Mouse (Mus musculus) erythroblast, adult 5-6 weeks (primary cell): ENCODE results near the gene Slc8a3. TPM values are rescaled to one million over a fixed set of nuclear protein-coding genes. Genes with fewer than 3 reads are reported as not detected.

ENCODE experiments used
- ATAC-seq: replicated peaks from 2 replicates; pipeline ENCODE4 v1.8.0; 2016; ENCODE audit warnings: moderate number of reproducible peaks, mild to moderate bottlenecking, moderate TSS enrichment, inconsistent platforms; ENCODE audit not compliant: poor library complexity, low FRiP score, severe bottlenecking
- total RNA-seq, 2 experiments: library from RNA; stranded (forward) in 1 of 2; stranded (reverse) in 1 of 2; fragments of 150-400 nt in 1 of 2; fragments of 200-764, 138-1000 nt in 1 of 2; gene quantifications; 2 replicates each; pipeline versions ENCODE4 v1.2.3 to v1.2.4; 2015 to 2017; ENCODE audit warnings: low replicate concordance in 2 of 2

The Slc8a3 gene
- total RNA-seq, 2 experiments from 2014 or later = not detected

- no peak for ATAC-seq
Measured at GRCm38 (mm10) chr12:81188996-81189395, 144.0 kb downstream of the Slc8a3 start.

GRCm38 (mm10) chr12:81188423-81188822 lies 144.6 kb downstream of the Slc8a3 start:
- no peak for ATAC-seq

GRCm38 (mm10) chr12:81186668-81187067 lies 146.3 kb downstream of the Slc8a3 start:
- no peak for ATAC-seq

GRCm38 (mm10) chr12:81186081-81186480 lies 146.9 kb downstream of the Slc8a3 start:
- ATAC-seq = no peak

- ATAC-seq = no peak
Measured at GRCm38 (mm10) chr12:81184967-81185366, 148.0 kb downstream of the Slc8a3 start.

- 0 out of 2 replicates have a peak, but pooled peaks have one; percentile 60 for ATAC-seq
Measured at GRCm38 (mm10) chr12:81182073-81182472, 150.9 kb downstream of the Slc8a3 start.

GRCm38 (mm10) chr12:81175252-81175651 lies 157.7 kb downstream of the Slc8a3 start:
- no peak for ATAC-seq

- ATAC-seq = no peak
Measured at GRCm38 (mm10) chr12:81173893-81174292, 159.1 kb downstream of the Slc8a3 start.

GRCm38 (mm10) chr12:81173011-81173410 lies 160.0 kb downstream of the Slc8a3 start:
- ATAC-seq = no peak

- ATAC-seq = no peak
Measured at GRCm38 (mm10) chr12:81170076-81170475, 162.9 kb downstream of the Slc8a3 start.

GRCm38 (mm10) chr12:81168494-81168893 lies 164.5 kb downstream of the Slc8a3 start:
- no peak for ATAC-seq

- ATAC-seq = no peak
Measured at GRCm38 (mm10) chr12:81168031-81168430, 164.9 kb downstream of the Slc8a3 start.

GRCm38 (mm10) chr12:81167142-81167541 lies 165.8 kb downstream of the Slc8a3 start:
- ATAC-seq = no peak

- ATAC-seq = no peak
Measured at GRCm38 (mm10) chr12:81166615-81167014, 166.4 kb downstream of the Slc8a3 start.

GRCm38 (mm10) chr12:81166092-81166491 lies 166.9 kb downstream of the Slc8a3 start:
- no peak for ATAC-seq

- no peak for ATAC-seq
Measured at GRCm38 (mm10) chr12:81163566-81163965, 169.4 kb downstream of the Slc8a3 start.

GRCm38 (mm10) chr12:81163131-81163530 lies 169.8 kb downstream of the Slc8a3 start:
- no peak for ATAC-seq

GRCm38 (mm10) chr12:81161282-81161681 lies 171.7 kb downstream of the Slc8a3 start:
- no peak for ATAC-seq

GRCm38 (mm10) chr12:81160831-81161230 lies 172.1 kb downstream of the Slc8a3 start:
- no peak for ATAC-seq

GRCm38 (mm10) chr12:81160425-81160824 lies 172.6 kb downstream of the Slc8a3 start:
- ATAC-seq = no peak

GRCm38 (mm10) chr12:81159947-81160346 lies 173.0 kb downstream of the Slc8a3 start:
- no peak for ATAC-seq

- no peak for ATAC-seq
Measured at GRCm38 (mm10) chr12:81156841-81157240, 176.1 kb downstream of the Slc8a3 start.
